Mouse (Mus musculus) heart, postnatal 25 days (tissue): ENCODE data around the gene Hoxb9. TPM values are rescaled to one million over a fixed set of nuclear protein-coding genes. Genes with fewer than 3 reads are reported as not detected.

Experiments used
- DNase-seq: peaks from one replicate; pipeline ENCODE4 v3.0.0; 2022; ENCODE audit warnings: low spot score
- intact Hi-C: fragments of 180-260 bp; cut with DNase I; formaldehyde crosslinking; loops from one replicate; pipeline ENCODE4 v1.15.1; 2025
- total RNA-seq, 2 experiments: library from RNA; stranded (reverse); gene quantifications; 2 replicates each; pipeline ENCODE4 v1.2.3; 2021

The Hoxb9 gene
- total RNA-seq, 2 experiments from 2014 or later = not detected

DNA sequence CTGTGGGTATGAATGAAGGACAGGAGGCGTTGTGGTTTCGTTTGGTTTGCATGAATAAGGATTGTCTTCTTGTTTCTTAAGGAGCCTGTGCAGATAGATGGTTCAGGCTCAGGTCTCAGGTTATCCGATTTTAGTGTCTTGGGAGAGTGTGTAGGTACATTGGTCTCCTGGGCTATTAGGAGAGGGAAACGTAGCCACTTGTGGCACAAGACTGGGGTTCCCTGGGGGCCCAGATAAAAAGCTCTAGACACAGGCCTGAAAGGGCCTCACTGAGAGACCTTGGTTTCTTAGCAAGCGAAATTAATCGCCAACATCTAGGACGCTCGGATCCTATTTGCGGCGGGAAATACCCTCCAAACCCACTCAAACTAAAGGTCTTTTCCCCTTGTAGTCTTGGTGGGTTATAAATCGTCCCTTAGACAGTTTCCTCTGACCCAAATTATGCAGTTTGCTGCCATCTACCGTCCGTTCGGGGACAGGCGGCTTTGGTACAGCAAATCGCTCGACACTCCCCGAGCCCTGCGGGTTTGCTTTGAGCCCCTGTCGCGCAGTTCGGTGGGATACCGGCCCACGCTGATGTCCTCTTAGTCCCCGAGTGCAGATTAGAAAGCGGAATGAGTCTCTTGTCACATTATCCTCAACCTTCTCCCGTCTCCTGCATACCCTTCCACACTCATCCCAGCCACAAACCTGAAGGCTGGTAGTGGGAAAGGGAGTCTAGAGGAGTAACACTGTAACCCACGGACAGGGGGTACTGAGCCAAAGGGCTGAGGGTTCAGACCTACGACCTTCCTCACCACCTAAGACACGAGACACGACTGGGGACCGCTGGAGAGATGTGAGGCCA, 23.2 kb downstream of the Hoxb9 start:
- no peak for DNase-seq
- intact Hi-C loops = loop anchor here (2.0 kb wide), 1 partner anchor 16 kb away; no protein-coding TSS in a partner anchor

DNA sequence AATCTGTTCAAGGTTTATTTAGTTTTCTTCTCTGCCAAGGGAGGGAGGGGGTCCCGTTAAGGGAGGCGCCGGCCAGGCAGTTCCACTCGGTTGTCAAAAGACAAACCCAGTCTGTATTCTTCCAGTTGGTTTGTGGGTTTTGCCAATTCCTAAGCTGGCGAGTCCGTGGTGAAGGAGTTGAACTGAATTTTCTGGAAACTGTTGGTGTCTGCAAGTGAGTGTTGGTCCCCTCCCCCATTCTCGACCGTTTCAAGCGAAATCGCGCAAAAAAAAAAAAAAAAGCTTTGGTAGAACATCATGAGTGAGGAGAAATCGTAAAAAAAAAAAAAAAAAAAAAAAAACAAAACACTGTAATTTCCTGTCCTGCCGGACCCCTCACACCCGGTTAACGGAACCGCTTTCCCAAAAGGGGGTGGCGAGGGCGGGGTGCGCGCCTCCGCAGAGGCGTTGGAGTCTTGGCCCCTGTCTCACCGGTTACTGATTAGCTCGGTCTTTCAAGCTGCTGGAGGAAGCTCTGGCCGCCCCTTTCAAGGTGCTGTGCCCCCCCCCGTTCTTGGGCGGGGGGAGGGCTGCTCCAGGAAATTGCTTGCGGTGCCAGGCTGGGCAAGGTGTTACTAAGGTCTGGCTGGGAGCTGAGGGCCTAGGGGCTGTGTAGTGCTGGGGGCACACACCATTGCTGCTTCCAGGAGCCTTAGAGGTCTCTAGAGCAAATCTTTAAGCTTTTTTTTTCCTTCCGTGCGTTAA, 24.0 kb downstream of the Hoxb9 start:
- intact Hi-C loops = loop anchor here (2.0 kb wide), 1 partner anchor 16 kb away; no protein-coding TSS in a partner anchor
- no peak for DNase-seq

DNA sequence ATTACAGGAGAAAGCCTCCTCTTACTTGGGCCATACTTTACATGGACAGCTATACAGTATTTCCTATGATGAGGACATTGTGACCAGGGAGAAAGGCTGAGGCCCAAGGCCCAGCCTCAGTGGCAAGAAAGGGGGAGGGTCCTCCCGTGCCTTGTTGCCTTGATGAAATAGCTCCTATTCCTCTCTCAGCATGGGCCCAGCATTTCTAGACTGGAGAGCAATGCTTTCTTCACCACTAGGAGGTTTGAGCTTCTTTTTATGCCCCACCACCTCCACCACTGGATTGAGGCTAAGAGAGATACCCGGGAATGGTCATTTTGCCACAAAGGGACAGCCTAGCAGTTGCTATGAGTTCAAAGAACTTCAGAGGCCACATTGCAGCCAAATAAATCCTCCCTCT, 25.7 kb downstream of the Hoxb9 start:
- intact Hi-C loops = no loop called here
- no peak for DNase-seq

DNA sequence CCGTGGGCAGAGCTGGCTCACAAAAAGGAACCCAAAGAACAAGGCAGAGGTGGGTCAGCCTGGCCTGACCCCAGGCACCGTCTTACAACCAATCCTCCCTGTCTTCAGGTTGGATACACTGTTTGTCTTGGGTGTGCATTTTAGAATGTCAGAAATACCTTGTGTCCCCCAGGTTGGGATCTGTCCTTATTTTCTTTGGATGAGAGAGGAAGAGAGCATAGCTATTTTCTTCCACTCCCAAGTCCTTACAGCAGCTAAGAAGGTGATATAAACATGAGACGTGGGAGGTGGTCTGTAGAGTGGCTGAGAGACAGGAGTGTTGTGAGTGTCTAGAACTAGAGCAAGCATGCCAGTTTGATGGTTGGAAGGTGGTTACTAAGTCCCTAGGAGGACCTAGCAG, 26.2 kb downstream of the Hoxb9 start:
- DNase-seq = no peak
- intact Hi-C loops = no loop called here

DNA sequence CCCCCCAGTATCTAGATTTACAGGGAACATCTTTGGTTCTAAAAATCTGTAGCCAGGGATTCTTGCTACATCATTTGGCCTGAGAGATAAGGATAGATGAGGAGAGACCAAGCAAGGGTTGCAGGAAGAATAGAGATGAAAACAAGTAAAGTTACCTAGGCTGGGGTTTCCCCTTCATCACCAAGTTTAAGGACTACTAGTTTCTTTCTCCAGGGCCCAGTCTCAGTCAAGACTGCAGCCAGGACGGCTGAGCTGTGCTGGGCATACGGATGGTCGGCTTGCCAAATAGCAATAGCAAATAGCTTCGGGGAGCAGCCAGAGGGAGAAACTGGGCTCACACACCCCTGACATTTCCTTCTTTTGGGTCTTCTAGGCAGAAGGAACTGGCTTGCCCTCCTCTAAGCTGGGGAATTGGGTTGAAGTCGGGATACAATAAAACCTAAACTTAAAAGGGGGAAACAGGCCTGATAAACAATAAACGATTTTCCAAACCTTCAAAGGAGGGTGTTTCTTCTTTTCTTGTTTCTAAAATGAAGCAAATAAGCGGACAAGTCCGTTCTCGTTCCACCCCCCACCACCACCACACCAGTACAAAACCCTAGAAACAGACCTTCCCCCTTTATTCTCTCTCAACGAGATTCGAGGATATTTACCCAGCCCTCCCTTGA, 26.8 kb downstream of the Hoxb9 start:
- intact Hi-C loops = no loop called here
- no peak for DNase-seq

DNA sequence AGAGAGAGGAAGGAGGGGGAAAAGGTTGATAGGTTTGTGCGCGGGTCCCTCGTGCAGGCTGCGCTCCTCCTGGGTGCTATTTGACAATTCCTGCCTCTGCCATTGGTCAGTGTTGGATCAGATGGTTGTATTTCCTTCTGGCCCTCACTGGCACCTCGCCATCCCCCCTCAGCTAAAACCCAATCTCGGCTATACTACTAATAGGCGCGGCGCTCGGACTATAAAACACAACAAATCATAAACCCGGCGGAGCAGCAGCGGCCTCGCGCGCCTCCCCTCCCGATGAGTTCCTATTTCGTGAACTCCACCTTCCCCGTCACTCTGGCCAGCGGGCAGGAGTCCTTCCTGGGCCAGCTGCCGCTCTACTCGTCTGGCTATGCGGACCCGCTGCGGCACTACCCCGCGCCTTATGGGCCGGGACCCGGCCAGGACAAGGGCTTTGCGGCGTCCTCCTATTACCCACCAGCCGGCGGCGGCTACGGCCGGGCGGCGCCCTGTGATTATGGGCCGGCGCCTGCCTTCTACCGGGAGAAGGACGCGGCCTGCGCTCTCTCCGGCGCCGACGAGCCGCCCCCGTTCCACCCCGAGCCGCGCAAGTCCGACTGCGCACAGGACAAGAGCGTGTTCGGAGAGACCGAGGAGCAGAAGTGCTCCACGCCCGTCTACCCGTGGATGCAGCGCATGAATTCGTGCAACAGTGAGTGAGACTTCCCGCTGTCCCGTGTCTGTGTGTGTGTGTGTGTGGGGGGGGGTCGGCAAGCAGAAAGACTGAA, 27.8 kb downstream of the Hoxb9 start:
- DNase-seq = no peak
- intact Hi-C loops = no loop called here

DNA sequence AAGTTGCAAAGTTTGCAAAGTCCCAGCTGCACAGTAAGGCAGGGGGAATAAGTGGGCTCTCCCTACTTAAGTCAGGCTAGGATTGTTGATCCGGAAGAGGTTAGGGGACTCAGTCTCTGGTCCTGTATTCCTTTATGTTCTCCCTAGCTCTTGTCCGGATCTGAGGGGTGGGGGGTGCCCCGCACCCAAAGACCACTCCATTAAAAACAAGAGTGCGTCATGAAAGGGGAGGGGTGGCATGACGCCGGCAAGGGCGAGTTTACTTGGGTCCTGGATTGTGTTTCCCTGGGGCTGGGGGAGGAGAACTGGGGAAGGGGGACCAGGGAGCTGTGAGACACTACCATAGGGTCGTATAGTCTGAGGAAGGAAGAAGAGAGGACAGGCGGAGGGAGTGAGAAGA, 28.5 kb downstream of the Hoxb9 start:
- intact Hi-C loops = loop anchor here (5.0 kb wide), 2 partner anchors 238 to 253 kb away; no protein-coding TSS in a partner anchor
- no peak for DNase-seq

DNA sequence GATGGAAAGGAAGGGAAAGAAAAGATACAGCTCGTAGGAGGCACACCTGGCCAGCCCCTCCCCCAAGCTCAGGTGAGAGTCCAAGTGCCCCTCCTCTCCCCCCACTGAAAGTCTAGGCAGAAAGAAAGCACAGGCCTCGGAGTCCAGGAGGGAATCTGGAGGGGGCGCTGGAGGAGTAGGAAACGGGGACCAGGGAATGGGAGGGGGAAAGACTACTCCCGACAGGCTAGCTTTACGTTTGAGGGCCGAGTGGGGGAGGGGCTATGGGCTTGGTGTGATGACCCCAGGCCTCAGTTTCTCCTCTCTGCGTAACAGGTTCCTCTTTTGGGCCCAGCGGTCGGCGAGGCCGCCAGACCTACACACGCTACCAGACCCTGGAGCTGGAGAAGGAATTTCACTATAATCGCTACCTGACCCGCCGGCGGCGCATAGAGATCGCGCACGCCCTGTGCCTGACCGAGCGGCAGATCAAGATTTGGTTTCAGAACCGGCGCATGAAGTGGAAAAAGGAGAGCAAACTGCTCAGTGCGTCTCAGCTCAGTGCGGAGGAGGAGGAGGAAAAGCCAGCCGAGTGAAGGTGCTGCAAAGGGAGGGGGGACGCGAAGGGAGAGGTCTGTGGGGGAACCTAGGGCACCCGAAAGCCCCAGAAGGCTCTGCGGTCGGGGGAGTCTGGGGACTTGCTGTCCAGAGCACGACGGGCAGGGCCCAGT, 29.3 kb downstream of the Hoxb9 start:
- DNase-seq = no peak
- intact Hi-C loops = loop anchor here (5.0 kb wide), 2 partner anchors 237 to 252 kb away; no protein-coding TSS in a partner anchor

DNA sequence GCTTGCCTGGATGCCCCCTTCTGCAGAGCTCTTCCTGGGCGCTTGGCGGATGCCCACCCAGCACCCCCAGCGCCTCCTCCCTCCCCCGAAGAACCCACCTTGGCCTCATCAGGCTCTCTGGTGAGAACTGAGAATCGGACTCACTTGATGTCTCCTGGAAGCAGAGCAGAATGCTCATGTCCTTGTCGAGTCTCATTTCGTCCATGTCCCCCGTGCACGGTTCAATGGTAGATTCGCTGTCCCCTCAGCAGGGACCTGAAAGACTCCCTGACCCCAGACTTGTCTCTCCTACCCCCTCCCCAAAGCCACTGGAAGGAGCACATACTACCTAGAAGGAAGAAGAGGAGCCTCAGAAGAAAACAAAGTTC, 29.8 kb downstream of the Hoxb9 start:
- intact Hi-C loops = loop anchor here (5.0 kb wide), 2 partner anchors 236 to 251 kb away; no protein-coding TSS in a partner anchor
- DNase-seq = no peak

DNA sequence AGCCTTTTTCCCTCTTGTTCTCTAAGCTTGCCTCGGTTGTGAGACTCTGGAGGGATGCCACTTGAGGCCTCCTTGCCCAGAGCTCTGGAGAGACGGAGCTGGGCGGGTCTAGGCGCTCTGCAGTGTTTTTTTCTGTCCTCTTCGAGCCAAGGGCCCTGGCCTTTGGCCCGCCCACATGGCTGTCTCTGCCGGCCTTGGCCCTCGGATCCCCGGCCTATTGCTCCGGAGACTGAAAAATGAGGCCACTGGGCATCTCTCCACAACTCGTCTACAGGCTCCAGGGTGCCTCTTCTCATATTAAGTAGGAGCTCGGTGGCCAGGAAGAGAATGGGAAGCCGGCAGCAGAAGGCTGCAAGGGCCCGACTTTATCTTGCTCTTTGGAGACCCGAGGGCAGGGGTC, 30.6 kb downstream of the Hoxb9 start:
- intact Hi-C loops = loop anchor here (2.0 to 5.0 kb wide), 3 partner anchors 105 to 250 kb away; no protein-coding TSS in a partner anchor
- no peak for DNase-seq

DNA sequence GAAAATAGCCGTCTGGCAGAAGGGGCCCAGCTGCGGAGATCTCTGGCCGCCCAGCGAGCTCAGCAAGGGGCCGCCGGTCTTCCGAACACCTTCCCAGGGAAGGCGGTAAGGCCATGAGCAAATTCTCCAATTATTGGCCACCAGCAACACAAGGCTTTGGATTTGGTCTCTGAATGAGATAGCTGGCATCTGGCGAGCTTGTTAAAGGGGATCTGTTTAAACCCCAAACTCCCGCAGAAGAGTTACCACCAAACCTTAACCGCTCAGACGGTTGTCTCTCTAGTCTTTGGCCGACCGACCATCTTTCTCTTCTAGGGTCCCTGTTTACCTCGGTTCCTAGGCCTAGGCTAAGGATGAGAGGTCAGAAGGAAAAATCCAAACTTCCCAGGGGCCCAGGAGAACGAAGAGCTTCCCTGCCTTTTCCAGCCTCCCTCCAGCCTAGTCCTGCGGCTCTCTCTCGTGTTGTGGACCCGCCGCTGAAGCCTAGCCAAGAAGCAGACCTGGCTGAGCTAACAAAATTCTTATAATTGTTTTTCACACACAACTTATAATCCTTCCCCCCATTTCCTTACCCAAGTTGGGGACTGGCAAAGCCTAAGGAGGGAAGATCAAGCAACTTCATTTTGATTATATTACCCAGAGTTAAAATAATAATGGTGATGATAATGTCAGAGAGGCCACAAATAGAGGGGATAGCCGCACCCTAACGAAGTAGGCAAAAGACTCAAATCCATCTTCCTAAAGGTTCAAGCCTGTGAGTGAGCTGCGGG, 31.3 kb downstream of the Hoxb9 start:
- intact Hi-C loops = loop anchor here (2.0 to 5.0 kb wide), 3 partner anchors 104 to 250 kb away; no protein-coding TSS in a partner anchor
- DNase-seq = no peak

DNA sequence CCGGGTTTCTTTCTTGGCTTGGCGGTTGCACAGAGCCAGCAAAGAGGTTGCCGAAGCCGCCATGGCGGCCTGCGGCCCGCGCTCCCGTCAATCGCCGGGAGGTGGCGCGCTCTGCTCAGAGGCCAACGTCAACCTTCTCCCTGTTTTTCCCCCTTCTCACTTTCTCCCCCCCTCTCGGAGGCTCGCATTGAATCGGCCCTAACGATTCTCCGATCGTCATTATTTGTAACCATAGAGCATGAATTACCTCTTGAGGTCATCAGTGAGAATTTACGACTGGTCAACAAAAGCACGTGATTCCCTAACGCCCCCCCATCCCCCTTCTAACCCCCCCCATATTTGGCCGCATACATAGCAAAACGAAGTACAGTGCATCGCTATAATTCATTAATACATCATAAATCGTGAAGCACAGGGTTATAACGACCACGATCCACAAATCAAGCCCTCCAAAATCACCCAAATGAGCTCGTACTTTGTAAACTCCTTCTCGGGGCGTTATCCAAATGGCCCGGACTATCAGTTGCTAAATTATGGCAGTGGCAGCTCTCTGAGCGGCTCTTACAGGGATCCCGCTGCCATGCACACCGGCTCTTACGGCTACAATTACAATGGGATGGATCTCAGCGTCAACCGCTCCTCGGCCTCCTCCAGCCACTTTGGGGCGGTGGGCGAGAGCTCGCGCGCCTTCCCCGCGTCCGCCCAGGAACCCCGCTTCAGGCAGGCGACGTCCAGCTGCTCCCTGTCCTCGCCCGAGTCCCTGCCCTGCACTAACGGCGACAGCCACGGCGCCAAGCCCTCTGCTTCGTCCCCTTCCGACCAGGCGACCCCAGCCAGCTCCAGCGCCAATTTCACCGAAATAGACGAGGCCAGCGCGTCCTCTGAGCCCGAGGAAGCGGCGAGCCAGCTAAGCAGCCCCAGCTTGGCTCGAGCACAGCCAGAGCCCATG, 32.2 kb downstream of the Hoxb9 start, which contains the start of gene Hoxb5:
Gene Hoxb5, plus strand, starts transcription at position 186 of the 949 bp plus-strand sequence.
- DNase-seq = no peak
- intact Hi-C loops = loop anchor here (2.0 to 5.0 kb wide), 3 partner anchors 103 to 249 kb away; no protein-coding TSS in a partner anchor

DNA sequence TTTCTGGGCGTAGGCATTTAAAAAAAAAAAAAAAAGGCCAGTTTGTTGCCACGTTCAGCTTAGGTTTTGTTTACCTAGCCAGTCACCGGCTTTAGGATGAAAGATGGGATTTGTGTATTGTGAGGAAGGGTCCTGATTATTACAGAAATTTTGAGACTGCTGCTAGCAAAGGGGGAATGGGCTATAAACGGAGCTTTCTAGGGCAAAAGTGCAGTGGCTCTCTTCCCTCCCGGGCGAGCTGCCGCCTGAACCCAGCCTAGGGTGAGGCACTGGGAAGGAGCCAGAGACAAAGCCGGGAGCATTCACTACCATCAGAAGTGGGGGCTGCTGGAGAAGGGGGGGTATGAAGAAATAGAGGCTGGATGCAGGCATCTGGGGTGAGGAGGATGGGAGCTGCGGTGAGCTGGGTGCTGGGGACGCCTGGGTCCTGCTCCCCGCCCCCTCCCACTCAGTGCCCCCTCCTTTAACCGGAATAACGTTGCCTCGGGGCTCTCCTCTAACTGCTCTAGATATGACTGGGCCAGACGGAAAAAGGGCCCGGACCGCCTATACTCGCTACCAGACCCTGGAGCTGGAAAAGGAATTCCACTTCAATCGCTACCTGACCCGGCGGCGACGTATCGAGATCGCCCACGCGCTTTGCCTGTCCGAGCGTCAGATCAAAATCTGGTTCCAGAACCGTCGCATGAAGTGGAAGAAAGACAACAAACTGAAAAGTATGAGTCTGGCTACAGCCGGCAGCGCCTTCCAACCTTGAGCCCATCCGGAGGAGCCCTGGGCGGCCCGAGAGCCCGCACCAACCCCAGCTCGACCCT, 33.3 kb downstream of the Hoxb9 start:
- DNase-seq = no peak
- intact Hi-C loops = loop anchor here (5.0 kb wide), 2 partner anchors 233 to 248 kb away; no protein-coding TSS in a partner anchor

DNA sequence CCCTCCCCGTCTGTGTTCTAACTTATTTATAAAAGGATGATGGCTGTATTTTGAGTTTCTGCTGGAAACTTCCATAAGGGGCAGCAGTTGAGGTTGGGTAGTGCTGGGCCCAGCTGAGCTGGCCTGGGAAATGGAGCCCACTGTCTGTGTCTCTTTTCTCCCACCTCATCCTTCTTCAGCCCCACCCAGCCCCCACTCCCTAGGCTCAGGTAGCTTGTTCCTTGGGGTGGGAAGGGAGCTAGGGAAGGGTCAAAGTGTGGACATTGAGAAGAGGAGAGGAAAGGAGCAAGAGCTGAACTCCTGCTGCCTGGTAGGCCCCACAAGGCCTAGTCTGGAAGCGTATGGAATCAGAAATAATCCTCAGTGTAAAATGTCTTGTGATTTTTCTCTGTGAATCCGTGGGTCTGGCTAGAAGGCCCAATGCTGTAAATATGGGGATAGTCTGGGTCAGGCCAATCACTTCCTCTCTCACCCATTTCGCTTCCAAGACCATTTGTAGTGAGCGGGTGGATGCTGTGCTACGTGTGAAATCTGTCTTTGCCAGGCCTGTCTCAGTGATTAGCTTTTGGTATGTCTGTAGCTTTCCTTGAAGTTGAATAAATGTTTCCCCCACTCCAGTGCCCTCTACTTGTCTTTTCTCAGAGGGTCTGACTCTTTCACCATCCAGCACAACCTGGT, 34.4 kb downstream of the Hoxb9 start:
- DNase-seq = no peak
- intact Hi-C loops = no loop called here

DNA sequence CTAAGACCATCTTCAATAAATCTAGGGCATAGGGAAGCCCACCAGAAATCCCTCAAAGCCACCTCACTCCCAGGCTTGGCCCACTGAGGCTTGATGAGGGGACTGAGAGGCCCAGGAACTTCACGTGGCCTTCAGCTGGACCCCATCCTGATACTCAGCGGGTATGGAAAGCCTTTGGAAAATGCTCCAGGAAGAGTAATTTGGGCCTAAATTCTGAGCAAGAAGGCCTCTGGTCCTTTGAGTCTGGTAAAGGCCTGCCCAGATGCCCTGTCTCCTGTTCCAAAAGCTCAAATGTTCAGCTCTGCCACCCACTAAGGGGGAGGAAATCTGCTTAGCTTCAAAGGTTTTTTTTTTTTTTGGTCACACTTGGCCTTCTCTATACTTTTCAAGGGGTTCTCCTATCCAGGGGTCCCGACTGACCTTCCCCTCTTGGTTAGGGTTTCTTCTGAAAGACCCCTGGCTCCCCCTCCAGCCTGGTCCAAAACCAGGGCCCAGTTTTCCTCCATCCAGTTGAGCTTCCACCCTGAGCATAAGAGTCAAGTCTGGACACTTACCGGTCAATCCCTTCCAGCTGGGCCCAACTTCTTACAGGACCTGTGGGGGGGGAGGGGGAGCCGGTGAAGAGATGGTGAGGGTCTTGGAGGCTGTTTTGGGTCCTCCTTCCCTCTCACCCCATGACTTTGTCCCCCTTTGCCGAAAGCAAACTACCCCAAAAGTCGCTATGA, 35.1 kb downstream of the Hoxb9 start:
- no peak for DNase-seq
- intact Hi-C loops = no loop called here
